Mouse (Mus musculus) MEL (cell line): ENCODE data around the gene Hes2. TPM values are rescaled to one million over a fixed set of nuclear protein-coding genes. Genes with fewer than 3 reads are reported as not detected.

Experiments
- polyA plus RNA-seq, 2 experiments: library from polyadenylated mRNA; stranded (reverse) in 1 of 2; unstranded in 1 of 2; fragments of >175 nt in 1 of 2; fragments of >200 nt in 1 of 2; gene quantifications; 2 replicates each; pipeline versions ENCODE4 v1.2.1 to v1.2.4; 2012; ENCODE audit warnings: low replicate concordance in 2 of 2, low read depth in 1 of 2; ENCODE audit not compliant: insufficient read length in 2 of 2, insufficient read depth in 1 of 2, missing spikeins in 1 of 2
- total RNA-seq: library from RNA; depleted of rRNA; stranded (reverse); fragments of 300-350 nt; gene quantifications from 2 replicates; pipeline ENCODE4 v1.2.3, GENCODE M21; 2012; rRNA removed

Hes2 gene
- total and polyA plus RNA-seq, 3 experiments, result 0.28 TPM; not detected in 2

Other genes starting within 250 kb of the Hes2 start
- gene Dnajc11, start 225.2 kb upstream of the Hes2 start, total RNA-seq, result 109 and 128 TPM in 2 replicates
- 100 to 1,000 TPM; 157 to 278 TPM for gene Dnajc11, start 225.2 kb upstream of the Hes2 start, polyA plus RNA-seq
- 12.0 and 13.7 TPM in 2 replicates for gene Thap3, start 169.9 kb upstream of the Hes2 start, total RNA-seq
- 10 to 100 TPM in 1 of 2 experiments, not detected in 1; 17.2 TPM for gene Thap3, start 169.9 kb upstream of the Hes2 start, polyA plus RNA-seq
- 2.0 and 3.2 TPM in 2 replicates for gene Phf13, start 162.6 kb upstream of the Hes2 start, total RNA-seq
- 1 to 10 TPM in 1 of 2 experiments, not detected in 1; 6.6 TPM for gene Phf13, start 162.6 kb upstream of the Hes2 start, polyA plus RNA-seq
- 17.5 and 18.0 TPM in 2 replicates for gene Klhl21, start 150.1 kb upstream of the Hes2 start, total RNA-seq
- gene Klhl21, start 150.1 kb upstream of the Hes2 start, polyA plus RNA-seq, result 10 to 100 TPM in 1 of 2 experiments, not detected in 1; 22.5 TPM
- 9.4 and 12.1 TPM in 2 replicates for gene Zbtb48, start 131.2 kb upstream of the Hes2 start, total RNA-seq
- gene Zbtb48, start 131.2 kb upstream of the Hes2 start, polyA plus RNA-seq, result 10 to 100 TPM in 1 of 2 experiments, not detected in 1; 21.4 TPM
- gene Tas1r1, start 120.3 kb upstream of the Hes2 start, total RNA-seq, result 0.12 TPM in 1 of 2 replicates, not detected in the other
- gene Tas1r1, start 120.3 kb upstream of the Hes2 start, polyA plus RNA-seq, result under 1 TPM in 1 of 2 experiments, not detected in 1; 0.21 TPM
- 75.1 and 80.9 TPM in 2 replicates for gene Nol9, start 119.5 kb upstream of the Hes2 start, total RNA-seq
- 100 to 1,000 TPM in 1 of 2 experiments, 10 to 100 TPM in 1; 80.3 to 114 TPM for gene Nol9, start 119.5 kb upstream of the Hes2 start, polyA plus RNA-seq
- gene Plekhg5, start 86.4 kb upstream of the Hes2 start, total RNA-seq, result 9.6 and 10.8 TPM in 2 replicates
- 10 to 100 TPM in 1 of 2 experiments, not detected in 1; 19.6 TPM for gene Plekhg5, start 86.4 kb upstream of the Hes2 start, polyA plus RNA-seq
- gene Tnfrsf25, start 42.9 kb upstream of the Hes2 start, total RNA-seq, result 0.49 and 1.1 TPM in 2 replicates
- under 1 TPM in 1 of 2 experiments, not detected in 1; 0.97 TPM for gene Tnfrsf25, start 42.9 kb upstream of the Hes2 start, polyA plus RNA-seq
- 4.5 and 5.0 TPM in 2 replicates for gene Espn, start 6.5 kb upstream of the Hes2 start, total RNA-seq
- 10 to 100 TPM in 1 of 2 experiments, not detected in 1; 19.6 TPM for gene Espn, start 6.5 kb upstream of the Hes2 start, polyA plus RNA-seq
- gene Acot7, start 19.3 kb downstream of the Hes2 start, total RNA-seq, result 81.8 and 92.7 TPM in 2 replicates
- 100 to 1,000 TPM in 1 of 2 experiments, not detected in 1; 127 TPM for gene Acot7, start 19.3 kb downstream of the Hes2 start, polyA plus RNA-seq
- gene Gpr153, start 115.4 kb downstream of the Hes2 start, total RNA-seq, result not detected in 2 replicates
- gene Gpr153, start 115.4 kb downstream of the Hes2 start, polyA plus RNA-seq, result under 1 TPM in 1 of 2 experiments, not detected in 1; 0.08 TPM
- not detected in 2 replicates for gene Hes3, start 132.8 kb downstream of the Hes2 start, total RNA-seq
- under 1 TPM in 1 of 2 experiments, not detected in 1; 0.04 TPM for gene Hes3, start 132.8 kb downstream of the Hes2 start, polyA plus RNA-seq
- 30.3 and 30.4 TPM in 2 replicates for gene Icmt, start 138.4 kb downstream of the Hes2 start, total RNA-seq
- gene Icmt, start 138.4 kb downstream of the Hes2 start, polyA plus RNA-seq, result 10 to 100 TPM in 1 of 2 experiments, not detected in 1; 50.8 TPM
- not detected in 2 replicates for gene Rnf207, start 160.1 kb downstream of the Hes2 start, total RNA-seq
- gene Rnf207, start 160.1 kb downstream of the Hes2 start, polyA plus RNA-seq, result under 1 TPM in 1 of 2 experiments, not detected in 1; 0.36 TPM
- 1,745 and 1,792 TPM in 2 replicates for gene Rpl22, start 166.9 kb downstream of the Hes2 start, total RNA-seq
- 1,000 to 10,000 TPM in 1 of 2 experiments, not detected in 1; 1,885 TPM for gene Rpl22, start 166.9 kb downstream of the Hes2 start, polyA plus RNA-seq
- 0.15 and 0.39 TPM in 2 replicates for gene Chd5, start 179.8 kb downstream of the Hes2 start, total RNA-seq
- under 1 TPM in 1 of 2 experiments, not detected in 1; 0.91 TPM for gene Chd5, start 179.8 kb downstream of the Hes2 start, polyA plus RNA-seq